Mouse (Mus musculus) cortical plate, adult 2 months (tissue): Measurements from ENCODE around the gene Xlr5c.
"Not testable (repeated sequence)": the region's sequence is repeated elsewhere in the genome, so short reads cannot be mapped to it uniquely, and the experiment has no call there.

Source experiments
- CTCF ChIP-seq: fragments of 200-500 bp; IDR thresholded peaks from 2 replicates; pipeline ENCODE4 v1.5.1; 2011; ENCODE audit warnings: mild to moderate bottlenecking, control low read depth, low read length; ENCODE audit not compliant: insufficient read depth; ENCODE audit errors: extremely low read depth
- POLR2A ChIP-seq: fragments of 200-500 bp; IDR thresholded peaks from 2 replicates; pipeline ENCODE4 v1.6.1; 2011; ENCODE audit warnings: mild to moderate bottlenecking, low read length, control low read depth; ENCODE audit not compliant: insufficient read depth; ENCODE audit errors: extremely low read depth

DNA sequence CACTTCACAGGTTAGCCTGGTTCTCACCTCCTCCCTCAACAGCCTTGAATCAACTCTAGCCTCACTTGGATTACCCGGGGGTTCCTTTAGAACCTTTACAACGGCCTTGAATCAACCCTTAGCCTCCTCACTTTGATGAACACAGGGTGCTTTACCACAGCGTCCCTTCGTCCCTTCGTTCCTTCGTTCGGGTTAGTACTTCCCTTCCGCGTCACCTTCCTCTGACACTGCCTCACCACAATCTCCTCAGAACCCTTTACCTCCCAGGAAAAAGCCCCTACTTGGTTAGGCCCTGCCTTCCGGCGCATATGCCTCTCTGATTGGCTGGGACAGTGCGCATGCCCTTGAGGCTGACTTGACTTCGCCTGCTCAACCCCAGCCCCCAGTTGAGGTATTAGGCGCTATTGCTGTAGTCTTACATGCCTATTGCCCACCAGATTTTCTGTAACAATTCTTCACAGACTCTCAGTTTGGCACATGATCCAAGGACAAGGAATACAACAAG is 49.9 kb downstream of the Xlr5c start, which contains the start of gene Xlr4c:
- TF ChIP-seq CTCF, POLR2A: not testable (repeated sequence)
